Mouse (Mus musculus): ENCODE measurements at regions not wholly inside any gene's neighbourhood (a gene's known extent, or its start where the extent isn't known, plus 50 kb on each side); places are given as distances from the start of the nearest gene placed in this dataset.

DNA sequence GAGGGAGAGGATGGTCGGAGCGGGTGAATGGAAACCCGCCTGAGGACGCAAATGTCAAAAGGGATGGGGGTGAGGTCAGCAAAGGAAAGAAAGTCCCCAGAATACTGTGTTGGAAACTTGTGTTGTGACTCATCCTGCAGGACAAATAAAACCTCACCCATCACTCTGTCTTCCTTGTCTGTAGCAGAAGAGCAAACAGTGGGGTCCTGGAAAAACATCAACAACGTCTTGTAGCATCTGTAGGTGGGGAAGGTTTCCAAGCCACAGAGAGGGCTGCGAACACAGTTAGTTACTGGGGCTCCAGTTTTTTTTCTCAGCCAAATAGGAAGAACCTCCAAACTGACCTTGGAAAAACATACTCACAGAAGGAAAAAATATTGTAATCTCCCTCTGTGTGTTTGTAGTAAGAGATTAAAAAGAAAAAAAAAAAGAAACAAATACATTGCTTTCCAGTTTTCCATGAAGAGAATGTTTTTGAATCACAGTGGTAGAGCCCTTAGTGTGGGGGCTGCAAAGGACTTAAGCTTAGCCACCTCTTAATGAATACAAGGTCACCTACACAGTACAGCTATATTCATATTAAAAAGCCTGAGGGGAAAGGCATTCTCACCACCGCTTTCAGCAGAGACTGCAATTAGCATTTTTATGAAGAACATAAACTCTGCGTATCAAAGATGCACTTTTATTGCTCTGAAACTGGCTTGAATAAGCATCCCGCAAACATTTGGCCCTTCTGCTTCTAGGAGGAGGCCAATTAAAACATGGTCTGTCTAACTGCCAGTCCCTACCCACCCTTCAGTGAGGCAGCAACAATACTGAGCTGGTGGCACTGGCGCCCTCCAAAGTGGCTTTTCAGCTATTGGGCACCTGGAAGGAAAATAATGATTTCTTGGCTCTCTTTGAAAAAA is 198.6 kb upstream of the Tprg start:
- DNase-seq (ENCODE audit: extremely low read depth, low read depth, low spot score): no peak

- no peak for DNase-seq (ENCODE audit: extremely low read depth, low read depth, low spot score)
Observed at GRCm38 (mm10) chr16:25088649-25089019, 198.0 kb upstream of the Tprg start.

- no peak for DNase-seq (ENCODE audit: extremely low read depth, low read depth, low spot score)
Observed at GRCm38 (mm10) chr16:25104165-25104564, 182.5 kb upstream of the Tprg start.

GRCm38 (mm10) chr16:25104603-25105002 is 182.0 kb upstream of the Tprg start:
- no peak for DNase-seq (ENCODE audit: extremely low read depth, low read depth, low spot score)

DNA sequence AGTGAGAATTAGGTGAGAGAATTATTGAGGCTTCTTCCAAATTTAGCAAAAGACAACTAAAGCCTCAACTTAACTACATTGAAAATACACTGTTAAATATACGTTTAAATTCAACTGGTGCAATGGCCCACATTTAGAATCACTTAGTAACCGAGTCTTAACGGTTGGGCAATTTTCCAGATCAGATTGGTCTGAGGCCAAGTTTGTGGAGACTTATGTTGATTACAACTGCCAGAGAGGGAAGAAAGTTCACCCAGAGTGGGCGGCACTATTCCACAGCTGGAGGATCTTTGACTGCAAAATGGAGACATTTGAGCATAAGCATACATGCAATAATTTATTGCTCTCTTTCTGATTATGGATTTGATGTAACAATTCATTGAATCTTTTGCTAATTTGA is 146.5 kb upstream of the Tprg start:
- DNase-seq (ENCODE audit: extremely low read depth, low read depth, low spot score): peak; percentile 61

DNA sequence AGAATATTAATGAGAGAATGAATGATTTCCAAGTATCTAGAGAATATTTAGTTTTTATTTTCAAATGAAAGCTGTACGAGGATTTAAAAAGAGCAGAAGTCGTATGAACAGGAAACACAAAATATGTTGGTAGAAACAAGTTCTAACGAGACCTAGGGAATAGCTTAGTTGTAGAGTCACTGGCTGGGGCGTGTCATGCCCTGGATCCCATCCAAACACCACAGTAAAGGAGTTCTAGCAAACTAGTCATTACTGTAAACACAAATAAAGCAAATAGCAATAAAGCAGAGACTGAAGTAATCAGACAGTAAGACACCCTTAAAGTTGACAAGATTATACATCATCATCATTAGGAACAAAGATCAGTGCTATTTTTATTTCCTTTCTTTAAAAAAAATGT is 139.1 kb upstream of the Tprg start:
- no peak for DNase-seq (ENCODE audit: extremely low read depth, low read depth, low spot score)

DNA sequence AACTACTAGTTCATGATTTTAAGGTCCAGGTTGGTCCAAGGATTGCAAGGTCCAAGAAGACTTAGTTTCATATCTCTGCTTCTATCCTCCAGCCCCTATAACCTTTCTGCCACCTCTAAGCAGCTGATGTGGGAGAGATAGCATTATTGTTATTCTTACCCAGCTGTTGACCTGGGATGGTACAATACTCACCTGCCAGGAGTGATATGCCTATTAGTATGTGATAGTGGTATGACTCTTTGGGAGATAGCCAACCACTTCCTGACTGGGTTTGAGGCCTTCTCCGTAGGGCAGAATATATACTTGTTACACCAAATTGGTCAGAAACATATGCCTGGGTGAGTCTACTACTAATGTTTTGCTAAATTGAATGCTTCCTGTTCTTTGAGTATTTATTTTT is 137.4 kb upstream of the Tprg start:
- no peak for DNase-seq (ENCODE audit: extremely low read depth, low read depth, low spot score)

- no peak for DNase-seq (ENCODE audit: extremely low read depth, low read depth, low spot score)
Observed at GRCm38 (mm10) chr16:25176870-25177269, 109.7 kb upstream of the Tprg start.

- no peak for DNase-seq (ENCODE audit: extremely low read depth, low read depth, low spot score)
Observed at GRCm38 (mm10) chr16:25178055-25178454, 108.6 kb upstream of the Tprg start.

- DNase-seq (ENCODE audit: extremely low read depth, low read depth, low spot score): no peak
Observed at GRCm38 (mm10) chr16:25181939-25182338, 104.7 kb upstream of the Tprg start.

GRCm38 (mm10) chr16:25197079-25197478 is 89.5 kb upstream of the Tprg start:
- no peak for DNase-seq (ENCODE audit: extremely low read depth, low read depth, low spot score)

DNA sequence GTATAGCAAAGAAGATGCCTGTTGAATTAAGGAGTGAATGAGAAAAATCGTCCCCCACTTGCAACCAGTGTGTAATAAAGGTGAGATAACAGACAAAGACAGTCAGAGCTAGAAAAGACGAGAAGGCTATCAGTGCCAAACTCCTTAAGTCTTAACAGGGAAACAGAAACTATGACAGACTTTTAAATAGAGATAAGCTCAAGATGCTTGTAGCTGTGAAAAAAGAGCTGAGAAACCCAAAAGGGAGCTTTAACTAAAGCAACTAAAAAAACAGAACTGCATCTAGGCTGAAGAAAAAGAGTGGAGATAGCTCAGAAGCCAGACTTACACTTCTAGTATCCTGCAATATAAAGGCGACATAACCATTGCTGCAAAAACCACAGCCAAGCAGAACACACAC is 87.8 kb upstream of the Tprg start:
- no peak for DNase-seq (ENCODE audit: extremely low read depth, low read depth, low spot score)

GRCm38 (mm10) chr16:25199984-25200383 is 86.6 kb upstream of the Tprg start:
- no peak for DNase-seq (ENCODE audit: extremely low read depth, low read depth, low spot score)

- DNase-seq (ENCODE audit: extremely low read depth, low read depth, low spot score): no peak
Observed at GRCm38 (mm10) chr16:25201094-25201770, 85.4 kb upstream of the Tprg start.

GRCm38 (mm10) chr16:25213250-25213649 is 73.4 kb upstream of the Tprg start:
- no peak for DNase-seq (ENCODE audit: extremely low read depth, low read depth, low spot score)

GRCm38 (mm10) chr16:25220552-25220951 is 66.1 kb upstream of the Tprg start:
- DNase-seq (ENCODE audit: extremely low read depth, low read depth, low spot score): peak; percentile 91

GRCm38 (mm10) chr16:25224801-25225200 is 61.8 kb upstream of the Tprg start:
- DNase-seq (ENCODE audit: extremely low read depth, low read depth, low spot score): no peak
